Mouse (Mus musculus) adrenal gland, adult 8-10 months (tissue): Measurements from ENCODE around the gene Msi1. TPM values are rescaled to one million over a fixed set of nuclear protein-coding genes. Genes with fewer than 3 reads are reported as not detected.
"Not testable (repeated sequence)": the region's sequence is repeated elsewhere in the genome, so short reads cannot be mapped to it uniquely, and the experiment has no call there.

Experiments used
- DNase-seq: peaks from one replicate; pipeline ENCODE4 v3.0.0; 2022
- total RNA-seq, 4 experiments: library from RNA; stranded (reverse); gene quantifications; 2 replicates each; pipeline ENCODE4 v1.2.4; 2022

The Msi1 gene
- total RNA-seq, 4 experiments from 2014 or later, result 17.5 to 27.3 (median 21.7) TPM

GRCm38 (mm10) chr5:115434280-115434852 is 5.0 kb downstream of the Msi1 start:
- DNase-seq, result no peak

GRCm38 (mm10) chr5:115434853-115435754 is 5.7 kb downstream of the Msi1 start:
- no peak for DNase-seq

DNA sequence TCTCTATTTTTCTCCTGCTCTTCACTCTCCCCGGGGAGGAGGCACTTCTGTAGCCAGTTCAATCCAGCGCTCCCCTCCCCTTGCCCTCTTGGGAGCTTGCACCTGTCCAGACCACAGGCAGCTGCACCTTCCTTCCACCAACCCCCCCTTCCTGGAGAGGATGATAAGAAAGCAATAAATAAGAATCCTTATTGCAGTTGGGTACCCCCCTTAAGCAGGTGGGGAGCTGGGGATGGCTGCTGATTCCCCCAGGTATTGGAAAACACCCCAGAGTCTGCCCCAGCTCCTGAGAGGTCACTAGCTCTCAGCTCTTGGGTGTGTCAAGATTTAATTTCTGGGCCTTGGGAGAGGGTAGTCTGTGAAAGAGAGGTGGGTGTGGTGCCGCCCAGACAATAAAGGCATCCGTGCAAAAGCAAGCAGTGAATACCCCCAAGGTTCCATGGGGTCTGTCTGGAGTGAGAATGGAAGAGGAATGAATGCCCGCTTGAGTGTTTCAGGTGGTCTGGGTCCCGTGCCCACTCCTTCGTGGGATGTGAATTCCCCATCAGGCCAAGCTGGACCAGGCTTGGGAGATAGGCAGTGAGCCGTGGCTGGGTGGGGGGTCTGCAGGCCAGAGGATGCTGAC is 6.5 kb downstream of the Msi1 start:
- DNase-seq, result no peak

DNA sequence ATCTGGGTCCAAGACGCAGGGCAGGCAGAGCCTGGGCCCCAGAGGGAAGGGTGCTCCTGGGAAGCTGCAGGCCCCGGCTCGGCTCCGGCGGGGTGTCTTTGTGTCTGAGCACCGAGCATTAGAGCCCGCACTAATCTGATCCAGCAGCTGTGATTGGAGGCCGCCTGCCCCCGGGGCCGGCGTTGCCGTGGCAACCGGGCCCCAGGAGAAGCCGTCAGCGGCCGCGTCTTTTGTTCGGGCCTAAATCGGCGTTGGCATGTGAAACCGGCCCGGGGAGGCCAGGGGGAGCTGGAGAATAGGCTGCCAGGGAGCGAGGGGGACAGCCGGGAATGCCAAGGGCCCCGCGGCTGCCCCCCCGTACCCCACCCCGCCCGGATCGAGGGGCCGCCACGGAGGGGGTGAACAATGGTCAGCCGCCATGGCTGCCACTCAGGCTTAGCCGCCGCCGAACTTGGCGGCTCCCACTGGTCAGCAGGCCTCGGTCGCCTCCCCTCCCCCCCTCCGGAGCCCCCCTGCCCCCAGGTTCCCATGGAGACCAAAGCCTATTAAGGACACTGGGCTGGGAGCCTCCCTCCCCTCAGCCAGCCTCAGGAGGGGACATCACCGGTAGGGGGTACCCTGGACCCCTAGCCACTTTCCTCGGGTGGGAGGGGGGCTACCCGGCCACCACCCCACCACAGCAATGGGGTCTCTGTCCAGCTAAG is 7.2 kb downstream of the Msi1 start:
- DNase-seq, result peak; percentile 55

GRCm38 (mm10) chr5:115437242-115437944 is 8.0 kb downstream of the Msi1 start:
- DNase-seq, result no peak

GRCm38 (mm10) chr5:115437945-115438315 is 8.5 kb downstream of the Msi1 start:
- DNase-seq, result no peak

DNA sequence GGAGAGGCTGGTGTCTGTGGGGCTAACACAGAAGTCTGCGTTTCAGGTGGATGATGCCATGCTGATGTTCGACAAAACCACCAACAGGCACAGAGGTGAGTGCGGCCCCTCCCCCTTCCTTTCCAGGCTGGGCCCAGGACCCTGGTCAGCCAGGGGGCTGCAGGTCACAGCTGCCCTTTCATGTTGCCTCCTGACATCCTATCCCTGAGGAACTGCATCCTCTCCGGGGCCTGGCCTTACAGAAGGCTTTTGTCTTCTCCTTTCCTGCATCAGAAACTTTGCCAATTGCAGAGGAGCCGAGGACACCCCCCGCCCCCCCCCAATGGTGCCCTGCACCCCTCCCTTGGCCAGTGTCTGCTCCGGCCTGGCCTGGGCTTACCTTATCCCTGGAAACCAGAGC is 9.3 kb downstream of the Msi1 start:
- DNase-seq, result no peak

GRCm38 (mm10) chr5:115441205-115441849 is 11.9 kb downstream of the Msi1 start:
- DNase-seq, result peak; percentile 53

DNA sequence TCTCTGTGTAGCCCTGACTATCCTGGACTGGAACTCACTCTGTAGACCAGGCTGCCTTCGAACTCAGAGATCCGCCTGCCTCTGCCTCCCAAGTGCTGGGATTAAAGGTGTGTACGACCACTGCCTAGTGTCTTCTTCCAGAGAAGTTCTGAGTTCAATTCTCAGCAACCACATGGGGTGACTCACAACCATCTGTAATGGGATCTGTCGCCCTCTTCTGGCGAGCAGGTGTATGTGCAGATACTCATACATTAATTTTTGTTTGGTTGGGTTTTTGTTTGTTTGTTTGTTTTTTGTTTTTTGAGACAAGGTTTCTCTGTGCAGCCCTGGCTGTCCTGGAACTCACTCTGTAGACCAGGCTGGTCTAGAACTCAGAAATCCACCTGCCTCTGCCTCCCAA is 13.3 kb downstream of the Msi1 start:
- DNase-seq, result not testable (repeated sequence)

- DNase-seq, result no peak
These were observed 14.7 kb downstream of the Msi1 start for GRCm38 (mm10) chr5:115444130-115444529.

- no peak for DNase-seq
These were observed 17.7 kb downstream of the Msi1 start for GRCm38 (mm10) chr5:115447108-115447507.

- DNase-seq, result no peak
These were observed 19.8 kb downstream of the Msi1 start for GRCm38 (mm10) chr5:115449247-115449646.

GRCm38 (mm10) chr5:115450410-115451317 is 21.3 kb downstream of the Msi1 start:
- DNase-seq, result no peak

DNA sequence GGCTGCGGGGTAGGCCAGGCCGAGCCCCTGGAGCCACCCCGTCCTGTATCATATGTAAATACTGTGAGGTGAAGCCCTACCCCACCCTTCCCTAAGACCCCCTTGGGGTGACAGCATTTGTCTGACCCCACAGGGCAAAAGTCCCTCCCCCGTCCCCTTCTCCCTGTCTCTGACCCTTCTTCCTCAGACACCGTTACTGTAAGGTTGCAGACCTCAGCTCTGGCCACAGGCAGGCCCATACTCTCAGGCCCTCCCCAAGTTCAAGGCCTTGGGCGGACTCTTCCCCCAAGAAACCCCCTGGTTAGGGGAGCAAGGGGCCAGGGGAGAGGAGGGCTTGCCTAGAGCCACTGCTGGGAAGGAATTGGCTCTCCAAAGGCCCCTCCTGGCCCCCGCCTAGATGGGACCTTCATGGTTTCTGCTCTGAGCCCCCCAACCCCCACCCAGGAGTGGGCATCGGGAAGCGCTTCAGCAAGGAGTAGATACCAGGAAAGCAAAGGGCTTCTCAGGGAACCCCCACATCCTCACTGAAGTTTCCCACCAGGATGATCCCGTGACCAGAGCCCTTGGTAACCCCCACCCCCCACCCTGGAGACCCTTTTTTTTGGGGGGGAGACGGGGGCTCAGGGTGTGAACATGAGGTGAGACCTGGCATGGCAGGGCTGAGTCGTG is 25.2 kb downstream of the Msi1 start:
- no peak for DNase-seq

DNA sequence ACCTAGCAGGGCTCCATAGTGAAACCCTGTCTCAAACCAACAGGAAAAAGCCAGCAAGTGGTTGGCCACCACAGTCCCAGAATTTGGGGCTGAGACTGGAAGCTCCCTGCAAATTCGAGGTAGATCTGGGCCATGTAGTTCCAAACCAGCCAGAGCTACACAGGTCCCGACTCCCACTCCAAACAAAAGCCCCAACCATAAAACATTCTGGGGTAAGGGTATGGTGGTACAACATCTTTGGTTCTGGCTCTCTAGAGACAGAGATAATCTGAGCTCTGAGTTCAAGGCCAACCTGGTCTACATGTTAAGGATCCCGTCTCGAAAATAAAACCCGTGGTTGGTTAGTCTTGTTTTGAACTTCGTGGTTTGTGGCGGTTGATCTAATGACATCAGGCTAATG is 26.4 kb downstream of the Msi1 start:
- DNase-seq, result no peak

GRCm38 (mm10) chr5:115458918-115459317 is 29.5 kb downstream of the Msi1 start:
- DNase-seq, result no peak

GRCm38 (mm10) chr5:115464408-115465115 is 35.2 kb downstream of the Msi1 start:
- DNase-seq, result no peak

- DNase-seq, result no peak
These were observed 36.4 kb downstream of the Msi1 start, which contains the start of gene Pla2g1b for GRCm38 (mm10) chr5:115465642-115466420. Gene Pla2g1b (plus strand): TSS chr5:115466262.
